Mouse (Mus musculus) lung, adult 2 months (tissue): ENCODE measurements around the gene Bag6.

Experiments used
- CTCF ChIP-seq: fragments of 200-500 bp; IDR thresholded peaks from 2 replicates; pipeline ENCODE4 v1.5.1; 2011; ENCODE audit warnings: mild to moderate bottlenecking, low read length, control low read depth; ENCODE audit not compliant: insufficient read depth
- POLR2A ChIP-seq: fragments of 200-500 bp; IDR thresholded peaks from 2 replicates; pipeline ENCODE4 v1.6.1; 2011; ENCODE audit warnings: low read depth, mild to moderate bottlenecking, control low read depth, low read length, borderline replicate concordance; ENCODE audit errors: extremely low read depth

- TF ChIP-seq CTCF = no peak
- TF ChIP-seq POLR2A = no peak
Observed at GRCm38 (mm10) chr17:35088151-35088550, 46.8 kb upstream of the Bag6 start.
